Mouse (Mus musculus) heart, postnatal 36 days (tissue): Measurements from ENCODE around the gene Odc1. TPM values are rescaled to one million over a fixed set of nuclear protein-coding genes. Genes with fewer than 3 reads are reported as not detected.

ENCODE experiments used
- DNase-seq, 2 experiments: peaks; one replicate each; pipeline ENCODE4 v3.0.0; 2021 to 2022
- intact Hi-C: fragments of 180-260 bp; cut with DNase I; formaldehyde crosslinking; loops from one replicate; pipeline ENCODE4 v1.15.1; 2025
- total RNA-seq, 2 experiments: library from RNA; stranded (reverse); gene quantifications; 2 replicates each; pipeline ENCODE4 v1.2.3; 2021

Gene Odc1
- total RNA-seq, 2 experiments from 2014 or later, result 54.6 to 75.2 TPM

GRCm38 (mm10) chr12:17582406-17582805 is 37.8 kb downstream of the Odc1 start:
- no peak for DNase-seq
- intact Hi-C loops, result no loop called here

- DNase-seq, result no peak
- intact Hi-C loops, result no loop called here
These were observed 39.3 kb downstream of the Odc1 start for GRCm38 (mm10) chr12:17583860-17584259.

- intact Hi-C loops, result no loop called here
- no peak for DNase-seq
These were observed 41.4 kb downstream of the Odc1 start for GRCm38 (mm10) chr12:17586011-17586410.

GRCm38 (mm10) chr12:17588436-17588835 is 43.8 kb downstream of the Odc1 start:
- intact Hi-C loops, result no loop called here
- DNase-seq, result no peak

- intact Hi-C loops, result no loop called here
- no peak for DNase-seq
These were observed 44.5 kb downstream of the Odc1 start for GRCm38 (mm10) chr12:17588906-17589612.

GRCm38 (mm10) chr12:17591249-17591648 is 46.7 kb downstream of the Odc1 start:
- DNase-seq, result no peak
- intact Hi-C loops, result no loop called here

GRCm38 (mm10) chr12:17593956-17594355 is 49.4 kb downstream of the Odc1 start:
- intact Hi-C loops, result no loop called here
- no peak for DNase-seq

GRCm38 (mm10) chr12:17594701-17595100 is 50.1 kb downstream of the Odc1 start:
- intact Hi-C loops, result no loop called here
- DNase-seq, result no peak

GRCm38 (mm10) chr12:17595166-17595565 is 50.6 kb downstream of the Odc1 start:
- DNase-seq, result no peak
- intact Hi-C loops, result no loop called here

Other genes with a start within 250 kb of the Odc1 start
- not detected for gene Atp6v1c2, start 215.4 kb upstream of the Odc1 start, total RNA-seq
- 1 to 10 TPM; 6.8 to 7.8 TPM for gene Nol10, start 196.3 kb upstream of the Odc1 start, total RNA-seq
- 10 to 100 TPM; 18.7 to 24.7 TPM for gene Hpcal1, start 146.1 kb downstream of the Odc1 start, total RNA-seq